Mouse (Mus musculus): ENCODE data around the gene Tram1l1. TPM values are rescaled to one million over a fixed set of nuclear protein-coding genes. Genes with fewer than 3 reads are reported as not detected.
"Not testable (repeated sequence)": the region's sequence is repeated elsewhere in the genome, so short reads cannot be mapped to it uniquely, and the experiment has no call there.

Gene Tram1l1
- total and polyA plus RNA-seq, 3 experiments = not detected

- TF ChIP-seq POLR2A (IDR thresholded peaks at IDR 0.05; ENCODE audit: low read depth, low read length) (no peak), EP300 (IDR thresholded peaks at IDR 0.05; ENCODE audit: low read length) (no peak), E2F4 (IDR thresholded peaks at IDR 0.05; ENCODE audit: insufficient replicate concordance, low read depth, low read length) (no peak), TBP (conservative IDR thresholded peaks at IDR 0.05; ENCODE audit: low read depth, low read length) (no peak), KAT2A (IDR thresholded peaks at IDR 0.05; ENCODE audit: insufficient replicate concordance, low read length) (no peak), MEF2A (IDR thresholded peaks at IDR 0.05; ENCODE audit: borderline replicate concordance, low read depth, low read length) (no peak)
- Histone ChIP-seq H3K36me3 (replicated peaks in 1 of 2; ENCODE audit: control insufficient read depth in 1 of 2, insufficient read depth in 1 of 2, low read length in 1 of 2) (no peaks in the 10 kb centered on the region), H3K27ac (ENCODE audit: insufficient read depth, low read depth) (no peak overlapping the region), H3K4me2 (ENCODE audit: insufficient read depth, low read depth, poor library complexity, severe bottlenecking) (no peak overlapping the region), H3K27me3 (replicated peaks) (no peaks in the 10 kb centered on the region), H3K9me3 (replicated peaks; ENCODE audit: low read length) (peaks cover 17% of the 10 kb centered on the region), H3K4me1 (ENCODE audit: control insufficient read depth in 1 of 2, insufficient read depth in 2 of 2) (no peaks in the 10 kb centered on the region), H3K9ac (ENCODE audit: insufficient read depth, low read depth) (no peak overlapping the region), H3K4me3 (replicated peaks in 1 of 3; ENCODE audit: low read depth in 2 of 3, low read length in 2 of 3, poor library complexity in 1 of 3) (no peak overlapping the region), H3K79me2 (replicated peaks; ENCODE audit: control insufficient read depth, extremely low read depth, insufficient read depth, poor library complexity, severe bottlenecking) (no peaks in the 10 kb centered on the region)
- dilution Hi-C loops (cut with MboI; ENCODE audit: extremely low pct_ligation_motif_present, extremely low pct_unique_long_range_greater_than_20kb, low sequenced_read_pairs) (no loop called here), in situ Hi-C loops (cut with MboI; ENCODE audit: low pct_ligation_motif_present, low pct_unique_long_range_greater_than_20kb, low sequenced_read_pairs) (no loop called here)
- no peak for DNase-seq (ENCODE audit: extremely low read depth)
Measured at GRCm38 (mm10) chr3:124271668-124272067, 49.0 kb upstream of the Tram1l1 start.

GRCm38 (mm10) chr3:124272465-124273089 lies 48.1 kb upstream of the Tram1l1 start:
- dilution Hi-C loops (cut with MboI; ENCODE audit: extremely low pct_ligation_motif_present, extremely low pct_unique_long_range_greater_than_20kb, low sequenced_read_pairs) = no loop called here
- no peaks in the 10 kb centered on the region for H3K79me2 ChIP-seq (replicated peaks; ENCODE audit: control insufficient read depth, extremely low read depth, insufficient read depth, poor library complexity, severe bottlenecking)
- no peak overlapping the region for H3K4me3 ChIP-seq (replicated peaks in 1 of 3; ENCODE audit: low read depth in 2 of 3, low read length in 2 of 3, poor library complexity in 1 of 3)
- no peak for DNase-seq (ENCODE audit: extremely low read depth)
- H3K27me3 ChIP-seq (replicated peaks) = no peaks in the 10 kb centered on the region
- no peaks in the 10 kb centered on the region for H3K4me1 ChIP-seq (ENCODE audit: control insufficient read depth in 1 of 2, insufficient read depth in 2 of 2)
- TF ChIP-seq ELF1 (IDR thresholded peaks at IDR 0.05; ENCODE audit: low read depth, low read length) = no peak
- peaks cover 16% of the 10 kb centered on the region for H3K9me3 ChIP-seq (replicated peaks; ENCODE audit: low read length)
- H3K4me2 ChIP-seq (ENCODE audit: insufficient read depth, low read depth, poor library complexity, severe bottlenecking) = no peak overlapping the region
- no peaks in the 10 kb centered on the region for H3K36me3 ChIP-seq (replicated peaks in 1 of 2; ENCODE audit: control insufficient read depth in 1 of 2, insufficient read depth in 1 of 2, low read length in 1 of 2)
- H3K9ac ChIP-seq (ENCODE audit: insufficient read depth, low read depth) = no peak overlapping the region
- in situ Hi-C loops (cut with MboI; ENCODE audit: low pct_ligation_motif_present, low pct_unique_long_range_greater_than_20kb, low sequenced_read_pairs) = no loop called here
- H3K27ac ChIP-seq (ENCODE audit: insufficient read depth, low read depth) = no peak overlapping the region

- H3K79me2 ChIP-seq (replicated peaks; ENCODE audit: control insufficient read depth, extremely low read depth, insufficient read depth, poor library complexity, severe bottlenecking); dilution Hi-C loops (cut with MboI; ENCODE audit: extremely low pct_ligation_motif_present, extremely low pct_unique_long_range_greater_than_20kb, low sequenced_read_pairs); in situ Hi-C loops (cut with MboI; ENCODE audit: low pct_ligation_motif_present, low pct_unique_long_range_greater_than_20kb, low sequenced_read_pairs); H3K4me1 ChIP-seq (ENCODE audit: control insufficient read depth in 1 of 2, insufficient read depth in 2 of 2); DNase-seq (ENCODE audit: extremely low read depth); H3K27ac ChIP-seq (ENCODE audit: insufficient read depth, low read depth); H3K36me3 ChIP-seq (replicated peaks in 1 of 2; ENCODE audit: control insufficient read depth in 1 of 2, insufficient read depth in 1 of 2, low read length in 1 of 2); H3K4me3 ChIP-seq (replicated peaks in 1 of 3; ENCODE audit: low read depth in 2 of 3, low read length in 2 of 3, poor library complexity in 1 of 3); H3K9ac ChIP-seq (ENCODE audit: insufficient read depth, low read depth); H3K4me2 ChIP-seq (ENCODE audit: insufficient read depth, low read depth, poor library complexity, severe bottlenecking); H3K27me3 ChIP-seq (replicated peaks): not testable (repeated sequence)
- TF ChIP-seq RAD21 (IDR thresholded peaks at IDR 0.05; ENCODE audit: low read depth, low read length) (peak; percentile 45), CTCF (conservative IDR thresholded peaks at IDR 0.05 in 1 of 2, IDR thresholded peaks at IDR 0.05 in 1 of 2; ENCODE audit: low read depth in 2 of 2, low read length in 2 of 2) (peak in 1 of 2 experiments; percentile 48; a peak in 1 of 4 replicates), SMC3 (IDR thresholded peaks at IDR 0.05; ENCODE audit: low read depth, low read length) (peak; percentile 19)
- peaks cover 22% of the 10 kb centered on the region for H3K9me3 ChIP-seq (replicated peaks; ENCODE audit: low read length)
Measured at GRCm38 (mm10) chr3:124274928-124275609, 45.6 kb upstream of the Tram1l1 start.

GRCm38 (mm10) chr3:124288936-124289335 lies 31.7 kb upstream of the Tram1l1 start:
- H3K4me2 ChIP-seq (ENCODE audit: insufficient read depth, low read depth, poor library complexity, severe bottlenecking); in situ Hi-C loops (cut with MboI; ENCODE audit: low pct_ligation_motif_present, low pct_unique_long_range_greater_than_20kb, low sequenced_read_pairs); H3K27ac ChIP-seq (ENCODE audit: insufficient read depth, low read depth); DNase-seq (ENCODE audit: extremely low read depth); H3K9ac ChIP-seq (ENCODE audit: insufficient read depth, low read depth); H3K4me1 ChIP-seq (ENCODE audit: control insufficient read depth in 1 of 2, insufficient read depth in 2 of 2); H3K27me3 ChIP-seq (replicated peaks); H3K4me3 ChIP-seq (replicated peaks in 1 of 3; ENCODE audit: low read depth in 2 of 3, low read length in 2 of 3, poor library complexity in 1 of 3); H3K36me3 ChIP-seq (replicated peaks in 1 of 2; ENCODE audit: control insufficient read depth in 1 of 2, insufficient read depth in 1 of 2, low read length in 1 of 2); H3K79me2 ChIP-seq (replicated peaks; ENCODE audit: control insufficient read depth, extremely low read depth, insufficient read depth, poor library complexity, severe bottlenecking); dilution Hi-C loops (cut with MboI; ENCODE audit: extremely low pct_ligation_motif_present, extremely low pct_unique_long_range_greater_than_20kb, low sequenced_read_pairs): not testable (repeated sequence)
- H3K9me3 ChIP-seq (replicated peaks; ENCODE audit: low read length) = peaks cover 15% of the 10 kb centered on the region

All from CH12.LX (cell line).